Mouse (Mus musculus): ENCODE measurements around the gene Txndc11. TPM values are rescaled to one million over a fixed set of nuclear protein-coding genes. Genes with fewer than 3 reads are reported as not detected.
A peak's percentile ranks its signal among the peaks of the same experiment; 100 is the strongest.
"Not testable (repeated sequence)": the region's sequence is repeated elsewhere in the genome, so short reads cannot be mapped to it uniquely, and the experiment has no call there.

Gene Txndc11
- total RNA-seq (2021) = 10 to 100 TPM; 44.4 to 50.0 TPM
- long read RNA-seq, experiment 1, full-length matches to known transcripts = 14 of 50 reads
- long read RNA-seq, experiment 1, partial matches to known transcripts = 3 of 50 reads
- long read RNA-seq, experiment 1, other reads (novel, unspliced or antisense) = 33 of 50 reads
- long read RNA-seq, experiment 2, full-length matches to known transcripts = 50 of 84 reads
- long read RNA-seq, experiment 2, partial matches to known transcripts = 9 of 84 reads
- long read RNA-seq, experiment 2, other reads (novel, unspliced or antisense) = 25 of 84 reads

GRCm38 (mm10) chr16:11134348-11135344 lies at the start of gene Txndc11:
TSS of gene Txndc11 (minus strand) at chr16:11134650.
- DNase-seq (ENCODE audit: low spot score in 2 of 2) = peak; percentile 98 to 99

- DNase-seq (ENCODE audit: low spot score in 2 of 2) = no peak
These were observed 43.0 kb upstream of the Txndc11 start for GRCm38 (mm10) chr16:11177404-11177803.

- DNase-seq (ENCODE audit: low spot score in 2 of 2) = no peak
These were observed 42.4 kb upstream of the Txndc11 start for GRCm38 (mm10) chr16:11176884-11177244.

- peak; percentile 77 to 87 for DNase-seq (ENCODE audit: low spot score in 2 of 2)
These were observed 41.9 kb upstream of the Txndc11 start, which contains the start of gene Zc3h7a for GRCm38 (mm10) chr16:11176208-11176883. TSS of gene Zc3h7a (minus strand) at chr16:11176393.

GRCm38 (mm10) chr16:11175489-11176207 lies 41.2 kb upstream of the Txndc11 start:
- peak; percentile 19 to 45 for DNase-seq (ENCODE audit: low spot score in 2 of 2)

- DNase-seq (ENCODE audit: low spot score in 2 of 2) = no peak
These were observed 40.6 kb upstream of the Txndc11 start for GRCm38 (mm10) chr16:11175100-11175488.

- DNase-seq (ENCODE audit: low spot score in 2 of 2) = peak; percentile 3 to 38
These were observed 40.2 kb upstream of the Txndc11 start for GRCm38 (mm10) chr16:11174671-11175081.

- DNase-seq (ENCODE audit: low spot score in 2 of 2) = no peak
These were observed 37.2 kb upstream of the Txndc11 start for GRCm38 (mm10) chr16:11171679-11172078.

- no peak for DNase-seq (ENCODE audit: low spot score in 2 of 2)
These were observed 32.0 kb upstream of the Txndc11 start for GRCm38 (mm10) chr16:11166431-11166830.

GRCm38 (mm10) chr16:11164695-11165255 lies 30.3 kb upstream of the Txndc11 start:
- DNase-seq (ENCODE audit: low spot score in 2 of 2) = no peak

GRCm38 (mm10) chr16:11157721-11158120 lies 23.3 kb upstream of the Txndc11 start:
- not testable (repeated sequence) for DNase-seq (ENCODE audit: low spot score in 2 of 2)

GRCm38 (mm10) chr16:11154500-11154899 lies 20.1 kb upstream of the Txndc11 start:
- DNase-seq (ENCODE audit: low spot score in 2 of 2) = no peak

- DNase-seq (ENCODE audit: low spot score in 2 of 2) = peak; percentile 100
These were observed 9.4 kb upstream of the Txndc11 start for GRCm38 (mm10) chr16:11143706-11144483.

GRCm38 (mm10) chr16:11133476-11134347 lies 738 bp downstream of the Txndc11 start:
- peak in 1 of 2 experiments; percentile 15 for DNase-seq (ENCODE audit: low spot score in 2 of 2)

- DNase-seq (ENCODE audit: low spot score in 2 of 2) = no peak
These were observed 1.6 kb downstream of the Txndc11 start for GRCm38 (mm10) chr16:11132839-11133238.

- DNase-seq (ENCODE audit: low spot score in 2 of 2) = no peak
These were observed 6.1 kb downstream of the Txndc11 start for GRCm38 (mm10) chr16:11128301-11128700.

- DNase-seq (ENCODE audit: low spot score in 2 of 2) = no peak
These were observed 9.1 kb downstream of the Txndc11 start for GRCm38 (mm10) chr16:11125371-11125770.

- DNase-seq (ENCODE audit: low spot score in 2 of 2) = no peak
These were observed 10.3 kb downstream of the Txndc11 start for GRCm38 (mm10) chr16:11124110-11124509.

GRCm38 (mm10) chr16:11122625-11123024 lies 11.8 kb downstream of the Txndc11 start:
- no peak for DNase-seq (ENCODE audit: low spot score in 2 of 2)
